Mouse (Mus musculus) ES-CJ7 (cell line): ENCODE results near the gene Sult1b1.
"Not testable (repeated sequence)": the region's sequence is repeated elsewhere in the genome, so short reads cannot be mapped to it uniquely, and the experiment has no call there.

ENCODE experiments used
- DNase-seq: peaks from one replicate; pipeline ENCODE4 v3.0.0; 2011; ENCODE audit warnings: low read depth, low spot score

Gene Sult1b1

GRCm38 (mm10) chr5:87538111-87538510 lies at the start of gene Sult1b1:
Sult1b1 (minus strand) TSS chr5:87538195.
- DNase-seq: no peak

GRCm38 (mm10) chr5:87580389-87580788 lies 42.4 kb upstream of the Sult1b1 start:
- DNase-seq: no peak

GRCm38 (mm10) chr5:87574174-87574573 lies 36.2 kb upstream of the Sult1b1 start:
- no peak for DNase-seq

- no peak for DNase-seq
Observed at GRCm38 (mm10) chr5:87573490-87573889, 35.5 kb upstream of the Sult1b1 start.

GRCm38 (mm10) chr5:87572781-87573180 lies 34.8 kb upstream of the Sult1b1 start:
- DNase-seq: no peak

- DNase-seq: no peak
Observed at GRCm38 (mm10) chr5:87568845-87569244, 30.9 kb upstream of the Sult1b1 start, which contains the start of gene Sult1d1. Sult1d1 (minus strand) TSS chr5:87569027.

- no peak for DNase-seq
Observed at GRCm38 (mm10) chr5:87567306-87567705, 29.3 kb upstream of the Sult1b1 start.

GRCm38 (mm10) chr5:87562966-87563365 lies 25.0 kb upstream of the Sult1b1 start:
- DNase-seq: no peak

- DNase-seq: no peak
Observed at GRCm38 (mm10) chr5:87562526-87562925, 24.5 kb upstream of the Sult1b1 start.

- peak; percentile 61 for DNase-seq
Observed at GRCm38 (mm10) chr5:87560145-87560544, 22.1 kb upstream of the Sult1b1 start.

GRCm38 (mm10) chr5:87550935-87551334 lies 12.9 kb upstream of the Sult1b1 start:
- DNase-seq: peak; percentile 21

GRCm38 (mm10) chr5:87535994-87536644 lies 1.9 kb downstream of the Sult1b1 start:
- DNase-seq: no peak

GRCm38 (mm10) chr5:87532288-87532687 lies 5.7 kb downstream of the Sult1b1 start:
- DNase-seq: no peak

- DNase-seq: not testable (repeated sequence)
Observed at GRCm38 (mm10) chr5:87523561-87523960, 14.4 kb downstream of the Sult1b1 start.

- DNase-seq: no peak
Observed at GRCm38 (mm10) chr5:87505776-87506458, 32.1 kb downstream of the Sult1b1 start.

- DNase-seq: no peak
Observed at GRCm38 (mm10) chr5:87502687-87503086, 35.3 kb downstream of the Sult1b1 start.

GRCm38 (mm10) chr5:87499341-87499740 lies 38.7 kb downstream of the Sult1b1 start:
- no peak for DNase-seq

GRCm38 (mm10) chr5:87498936-87499335 lies 39.1 kb downstream of the Sult1b1 start:
- DNase-seq: no peak

GRCm38 (mm10) chr5:87490771-87491170 lies 47.2 kb downstream of the Sult1b1 start, which contains the start of gene Ugt2a1:
Ugt2a1 (minus strand) TSS chr5:87490871.
- DNase-seq: no peak

GRCm38 (mm10) chr5:87486706-87487105 lies 51.3 kb downstream of the Sult1b1 start, which contains the start of gene Gm43638:
Gm43638 (minus strand) TSS chr5:87486806.
- DNase-seq: not testable (repeated sequence)

GRCm38 (mm10) chr5:87482160-87482559 lies 55.8 kb downstream of the Sult1b1 start, which contains the start of gene Ugt2a2:
Ugt2a2 (minus strand) TSS chr5:87482260.
- DNase-seq: no peak
